Comparison of ENCODE assay signal across 32 mouse cellular contexts in genomic region chr19:29092194-29092593, GRCm38 (mm10).
"Had no signal": no experiment of that assay in that cellular context is flagged by ENCODE, and none has a peak within 500 bp of the region (broad histone marks: within the 10 kb centered on the region; RNA-seq: fewer than 3 reads in every experiment).

No protein-coding gene starts in this region.

- H3K9me3 ChIP-seq: limb, embryonic 10.5 days; limb, embryonic 12.5 days; limb, embryonic 13.5 days; limb, embryonic 15.5 days; liver, embryonic 12.5 days; liver, embryonic 13.5 days; liver, embryonic 15.5 days; lung, embryonic 15.5 days; megakaryocyte, embryonic 14.5 days; midbrain, embryonic 10.5 days; midbrain, embryonic 12.5 days; midbrain, embryonic 13.5 days; midbrain, embryonic 15.5 days; neural tube, embryonic 12.5 days had no signal

- H3K27me3 ChIP-seq: limb, embryonic 12.5 days; limb, embryonic 13.5 days; limb, embryonic 15.5 days; liver, embryonic 12.5 days; liver, embryonic 13.5 days; liver, embryonic 15.5 days; lung, embryonic 15.5 days; megakaryocyte, embryonic 14.5 days; midbrain, embryonic 12.5 days; midbrain, embryonic 13.5 days; midbrain, embryonic 15.5 days; neural tube, embryonic 12.5 days had no signal

- DNase-seq: left cerebral cortex, postnatal 4 days; liver; liver, embryonic 13.5 days; liver, postnatal 0 days; lung, adult 18-20 months; lung, adult 2 months; lung, embryonic 14.5 days; lung, postnatal 10 days; lung, postnatal 14 days; lung, postnatal 36 days; lung, postnatal 4 days; midbrain, embryonic 14.5 days had no signal

- H3K36me3 ChIP-seq: limb, embryonic 10.5 days; limb, embryonic 12.5 days; limb, embryonic 13.5 days; limb, embryonic 15.5 days; lung, embryonic 15.5 days; midbrain, embryonic 10.5 days; midbrain, embryonic 12.5 days; midbrain, embryonic 13.5 days; midbrain, embryonic 15.5 days; neural tube, embryonic 12.5 days had no signal

- H3K4me3 ChIP-seq: limb, embryonic 10.5 days; limb, embryonic 12.5 days; limb, embryonic 13.5 days; limb, embryonic 15.5 days; liver, embryonic 12.5 days; liver, embryonic 13.5 days; liver, embryonic 15.5 days; lung, embryonic 15.5 days; megakaryocyte, embryonic 14.5 days; midbrain, embryonic 10.5 days; midbrain, embryonic 12.5 days; midbrain, embryonic 13.5 days; midbrain, embryonic 15.5 days; myocyte; neural tube, embryonic 12.5 days had no signal

- H3K4me1 ChIP-seq: limb, embryonic 10.5 days; limb, embryonic 12.5 days; limb, embryonic 13.5 days; limb, embryonic 15.5 days; lung, embryonic 15.5 days; midbrain, embryonic 10.5 days; midbrain, embryonic 12.5 days; midbrain, embryonic 13.5 days; midbrain, embryonic 15.5 days; neural tube, embryonic 12.5 days had no signal

- H3K27ac ChIP-seq: limb, embryonic 10.5 days; limb, embryonic 12.5 days; limb, embryonic 13.5 days; limb, embryonic 15.5 days; liver, embryonic 12.5 days; liver, embryonic 13.5 days; liver, embryonic 14.5 days; liver, embryonic 15.5 days; lung, embryonic 15.5 days; macrophage; midbrain, embryonic 10.5 days; midbrain, embryonic 12.5 days; midbrain, embryonic 13.5 days; midbrain, embryonic 15.5 days; neural tube, embryonic 12.5 days had no signal

- H3K9ac ChIP-seq: limb, embryonic 12.5 days; limb, embryonic 13.5 days; limb, embryonic 15.5 days; liver, embryonic 12.5 days; liver, embryonic 13.5 days; liver, embryonic 14.5 days; liver, embryonic 15.5 days; liver, postnatal 0 days; lung, embryonic 14.5 days; lung, embryonic 15.5 days; midbrain, embryonic 12.5 days; midbrain, embryonic 13.5 days; midbrain, embryonic 15.5 days; neural tube, embryonic 12.5 days had no signal

- H3K4me2 ChIP-seq: limb, embryonic 12.5 days; limb, embryonic 13.5 days; limb, embryonic 15.5 days; liver, embryonic 11.5 days; liver, embryonic 12.5 days; liver, embryonic 13.5 days; liver, embryonic 15.5 days; lung, embryonic 14.5 days; lung, embryonic 15.5 days; midbrain, embryonic 11.5 days; midbrain, embryonic 12.5 days; midbrain, embryonic 13.5 days; midbrain, embryonic 15.5 days; neural tube, embryonic 12.5 days had no signal

- ATAC-seq: liver, embryonic 12.5 days; liver, postnatal 0 days; lung, postnatal 0 days; midbrain, embryonic 13.5 days; midbrain, embryonic 15.5 days; midbrain, embryonic 16.5 days had no signal
